ENCODE assay signal across 13 mouse cellular contexts in genomic region chr2:134968380-134968779, GRCm38 (mm10).
"Had no signal": no experiment of that assay in that cellular context is flagged by ENCODE, and none has a peak within 500 bp of the region (broad histone marks: within the 10 kb centered on the region; RNA-seq: fewer than 3 reads in every experiment).

No protein-coding gene starts in this region.

- H3K36me3 ChIP-seq: midbrain, embryonic 10.5 days; midbrain, embryonic 12.5 days; neural tube, embryonic 12.5 days; stomach, embryonic 15.5 days had no signal

- H3K4me2 ChIP-seq: lung, embryonic 14.5 days; midbrain, embryonic 12.5 days; neural tube, embryonic 12.5 days; stomach, embryonic 15.5 days had no signal

- DNase-seq: lung, adult 18-20 months; lung, embryonic 14.5 days; lung, postnatal 10 days; lung, postnatal 4 days; midbrain, embryonic 14.5 days; right cerebral cortex, postnatal 14 days; thymus, adult 18-20 months; thymus, postnatal 25 days; thymus, postnatal 4 days had no signal

- H3K4me3 ChIP-seq: midbrain, embryonic 10.5 days; midbrain, embryonic 12.5 days; neural tube, embryonic 12.5 days; stomach, embryonic 15.5 days had no signal

- H3K27me3 ChIP-seq: midbrain, embryonic 12.5 days; neural tube, embryonic 12.5 days; stomach, embryonic 15.5 days had no signal
